8 mouse cellular contexts compared by ENCODE assay signal in the genomic region with DNA sequence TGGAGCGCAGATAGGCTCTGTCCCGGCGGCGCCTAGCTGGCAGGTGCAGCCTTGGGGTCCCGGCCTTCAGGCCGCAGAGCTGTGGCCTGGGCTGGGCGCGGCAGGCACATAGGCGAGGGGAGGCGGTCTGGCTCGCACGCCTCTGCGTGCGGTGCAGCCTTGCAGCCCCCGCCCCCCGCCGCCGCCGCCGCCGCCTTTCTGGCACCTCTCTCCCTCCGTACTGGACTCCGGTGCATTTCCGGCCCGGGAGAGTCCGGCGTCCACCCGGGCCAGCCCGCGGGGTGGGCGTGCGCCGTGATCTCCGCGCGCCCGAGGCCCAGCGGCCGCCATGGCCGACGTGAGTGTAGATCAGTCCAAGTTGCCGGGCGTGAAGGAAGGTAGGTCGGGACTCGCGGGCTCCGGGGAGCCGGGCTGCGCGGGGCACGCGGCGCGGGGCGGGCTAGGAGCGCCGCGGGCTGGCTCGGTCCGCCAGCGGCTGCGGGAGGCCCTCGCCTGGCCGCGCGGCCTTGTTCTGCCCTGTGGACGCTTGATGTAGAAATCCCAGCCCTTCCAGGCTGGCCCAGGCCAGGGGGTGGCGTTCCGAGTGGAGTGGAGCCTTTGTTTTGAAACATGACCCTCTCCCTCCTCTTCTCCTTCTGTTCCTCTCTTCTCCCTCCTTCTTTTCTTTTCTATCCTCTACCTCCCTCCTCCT. TPM values are rescaled to one million over a fixed set of nuclear protein-coding genes. Genes with fewer than 3 reads are reported as not detected.
DNase-seq lines count a peak whose midpoint lies in the region; ATAC-seq and TF ChIP-seq lines count a peak whose summit lies in the region.

Gene Ccdc50, plus strand, starts transcription at position 109 of the 691 bp plus-strand sequence.

- WGBS in forebrain, embryonic 16.5 days: under 1% methylated on average over 63 of the region's 69 CpGs
- WGBS in lung, embryonic 15.5 days: under 1% methylated on average over 57 of the region's 69 CpGs

- H3K9ac ChIP-seq in forebrain, embryonic 16.5 days (replicated peaks; ENCODE audit: low read depth, low read length): peak within 1 kb of the TSS; percentile 100
- H3K9ac ChIP-seq in lung, embryonic 15.5 days: peak within 1 kb of the TSS; percentile 97

- H3K4me3 ChIP-seq in forebrain, embryonic 16.5 days (replicated peaks; ENCODE audit: low read length): peak within 1 kb of the TSS; percentile 93
- H3K4me3 ChIP-seq in layer of hippocampus, adult 2 months: peak within 1 kb of the TSS; percentile 78
- H3K4me3 ChIP-seq in lung, embryonic 15.5 days: peak within 1 kb of the TSS; percentile 96

- H3K27ac ChIP-seq in forebrain, embryonic 16.5 days (ENCODE audit: low read length): peak within 1 kb of the TSS; percentile 97
- H3K27ac ChIP-seq in layer of hippocampus, adult 2 months: peak within 1 kb of the TSS; percentile 98
- H3K27ac ChIP-seq in lung, embryonic 15.5 days: peak within 1 kb of the TSS; percentile 98

- intact Hi-C loops in heart, postnatal 25 days (cut with DNase I): no loop called here

- no peaks in the 10 kb centered on the region for H3K36me3 ChIP-seq in forebrain, embryonic 16.5 days (ENCODE audit: control insufficient read depth, insufficient read depth)
- H3K36me3 ChIP-seq in lung, embryonic 15.5 days: no peaks in the 10 kb centered on the region

- TF ChIP-seq CTCF in layer of hippocampus, adult 2 months (conservative IDR thresholded peaks at IDR 0.05): no peak

- peak; percentile 90 for ATAC-seq in forebrain, embryonic 16.5 days
- ATAC-seq in lung, embryonic 15.5 days (ENCODE audit: borderline replicate concordance, extremely low read depth, low FRiP score, low TSS enrichment): peak; percentile 96

- H3K27me3 ChIP-seq in forebrain, embryonic 16.5 days (replicated peaks; ENCODE audit: control insufficient read depth, insufficient read depth, low read length): no peaks in the 10 kb centered on the region
- no peaks in the 10 kb centered on the region for H3K27me3 ChIP-seq in lung, embryonic 15.5 days

- H3K4me2 ChIP-seq in forebrain, embryonic 16.5 days (ENCODE audit: low read length): peak within 1 kb of the TSS; percentile 60
- H3K4me2 ChIP-seq in lung, embryonic 15.5 days: peak within 1 kb of the TSS; percentile 65

- DNase-seq in ES-CJ7 (ENCODE audit: low read depth, low spot score): peak; percentile 54
- peak; percentile 82 for DNase-seq in cerebellum, adult 11-12 months
- peak; percentile 73 for DNase-seq in heart, postnatal 25 days (ENCODE audit: low spot score)
- peak; percentile 64 to 70 for DNase-seq in layer of hippocampus, adult 2 months (ENCODE audit: low spot score in 2 of 2)
- peak; percentile 76 for DNase-seq in ovary, adult 18-20 months (ENCODE audit: low spot score)
- peak; percentile 47 for DNase-seq in thymus, postnatal 0 days (ENCODE audit: low spot score)

- H3K9me3 ChIP-seq in forebrain, embryonic 16.5 days (ENCODE audit: control insufficient read depth, low read length): no peaks in the 10 kb centered on the region
- H3K9me3 ChIP-seq in lung, embryonic 15.5 days: no peaks in the 10 kb centered on the region

- peaks cover 29% of the 10 kb centered on the region for H3K4me1 ChIP-seq in forebrain, embryonic 16.5 days (replicated peaks; ENCODE audit: control insufficient read depth, insufficient read depth, low read length)
- H3K4me1 ChIP-seq in lung, embryonic 15.5 days: peaks cover 15% of the 10 kb centered on the region

RNA-seq across cellular contexts. Expression of gene Ccdc50, which starts in this region (rescaled TPM):
- 49.2 and 49.8 TPM in 2 replicates for polyA plus RNA-seq in forebrain, embryonic 16.5 days (2015; fragmentation: Nextera tagmentation; extraction: Ambion mirVana)
- total RNA-seq in heart, postnatal 25 days (2021): 10 to 100 TPM; 40.5 to 42.3 TPM
- total RNA-seq in layer of hippocampus, adult 2 months (2021): 10 to 100 TPM; 49.0 TPM
- polyA plus RNA-seq in lung, embryonic 15.5 days (2015; fragmentation: Nextera tagmentation; extraction: Ambion mirVana): 40.0 and 42.2 TPM in 2 replicates
- 19.6 and 24.7 TPM in 2 replicates for polyA plus RNA-seq in thymus, postnatal 0 days (2015; fragmentation: Nextera tagmentation; extraction: Ambion mirVana)

Comparison
In these comparisons a context has a peak if more than half of its experiments do, and no peak if none do; other contexts are left out.
1. Peak in every context shown above with its lines: DNase-seq, ATAC-seq, H3K4me3 ChIP-seq and H3K27ac ChIP-seq.